Mouse (Mus musculus) liver, postnatal 0 days (tissue): Measurements from ENCODE around the gene Mmd2.

Source experiments
- CTCF ChIP-seq: sonication (generic); IDR thresholded peaks from 2 replicates; pipeline ENCODE4 v1.5.1; 2016; ENCODE audit warnings: antibody characterized with exemption, low read depth
- EP300 ChIP-seq: IDR thresholded peaks from 2 replicates; pipeline ENCODE4 v1.6.1; 2016; ENCODE audit warnings: antibody characterized with exemption, low read depth, mild to moderate bottlenecking

- TF ChIP-seq CTCF (no peak), EP300 (no peak)
Observed at GRCm38 (mm10) chr5:142596723-142597122, 11.9 kb downstream of the Mmd2 start.
